Mouse (Mus musculus) cerebellum, adult 9-10 months (tissue): ENCODE measurements around the gene Wnt7a.
A peak's percentile ranks its signal among the peaks of the same experiment; 100 is the strongest.

Source experiments
- DNase-seq: peaks from one replicate; pipeline ENCODE4 v3.0.0; 2022

The Wnt7a gene

DNA sequence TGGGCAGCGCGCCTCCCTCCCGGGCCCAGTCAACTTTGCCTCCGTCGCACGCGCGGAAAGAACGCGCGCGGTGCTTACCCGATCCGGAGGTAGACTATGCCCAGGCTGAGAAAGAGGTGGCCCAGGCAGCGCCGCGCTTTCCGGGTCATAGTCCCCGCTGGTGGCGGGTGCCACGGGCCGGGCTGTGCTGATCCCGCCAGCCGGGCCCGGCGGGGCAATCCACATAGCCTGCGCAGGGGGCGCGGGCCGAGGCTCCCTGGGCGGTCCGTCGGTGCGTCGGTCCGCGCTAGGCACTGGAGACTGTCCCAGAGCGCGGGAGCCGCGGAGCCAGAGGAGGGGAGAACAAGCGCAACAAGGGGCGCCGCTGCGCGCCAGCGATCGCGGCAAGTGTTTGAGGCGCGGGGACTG is at the start of gene Wnt7a:
Gene Wnt7a, minus strand, starts transcription at position 403 of the 408 bp plus-strand sequence.
- peak; percentile 69 for DNase-seq

GRCm38 (mm10) chr6:91459471-91459870 is 48.3 kb upstream of the Wnt7a start:
- no peak for DNase-seq

GRCm38 (mm10) chr6:91454546-91454945 is 43.4 kb upstream of the Wnt7a start:
- DNase-seq: no peak

- no peak for DNase-seq
Measured at GRCm38 (mm10) chr6:91452056-91452455, 40.9 kb upstream of the Wnt7a start.

GRCm38 (mm10) chr6:91449472-91450225 is 38.5 kb upstream of the Wnt7a start:
- no peak for DNase-seq

DNA sequence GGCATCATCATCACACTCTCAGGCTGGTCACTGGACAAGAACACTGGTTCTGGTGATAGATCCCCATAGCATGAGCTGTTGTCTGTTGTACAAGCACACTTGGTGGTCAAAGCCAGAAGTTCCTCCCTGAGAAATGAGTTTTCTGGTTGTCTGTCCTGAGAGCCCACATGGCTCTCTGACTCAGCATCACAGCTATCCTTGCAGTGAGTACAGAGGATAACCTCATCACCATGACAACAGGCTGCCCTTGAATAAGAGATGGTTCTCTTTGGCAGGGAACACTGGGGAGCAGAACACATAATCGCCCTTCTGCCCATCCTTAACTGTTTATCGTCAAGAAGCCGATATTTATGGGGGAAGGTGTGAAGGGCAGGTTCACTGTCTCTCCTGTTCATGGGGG is 34.2 kb upstream of the Wnt7a start:
- no peak for DNase-seq

- DNase-seq: no peak
Measured at GRCm38 (mm10) chr6:91441145-91441662, 30.0 kb upstream of the Wnt7a start.

DNA sequence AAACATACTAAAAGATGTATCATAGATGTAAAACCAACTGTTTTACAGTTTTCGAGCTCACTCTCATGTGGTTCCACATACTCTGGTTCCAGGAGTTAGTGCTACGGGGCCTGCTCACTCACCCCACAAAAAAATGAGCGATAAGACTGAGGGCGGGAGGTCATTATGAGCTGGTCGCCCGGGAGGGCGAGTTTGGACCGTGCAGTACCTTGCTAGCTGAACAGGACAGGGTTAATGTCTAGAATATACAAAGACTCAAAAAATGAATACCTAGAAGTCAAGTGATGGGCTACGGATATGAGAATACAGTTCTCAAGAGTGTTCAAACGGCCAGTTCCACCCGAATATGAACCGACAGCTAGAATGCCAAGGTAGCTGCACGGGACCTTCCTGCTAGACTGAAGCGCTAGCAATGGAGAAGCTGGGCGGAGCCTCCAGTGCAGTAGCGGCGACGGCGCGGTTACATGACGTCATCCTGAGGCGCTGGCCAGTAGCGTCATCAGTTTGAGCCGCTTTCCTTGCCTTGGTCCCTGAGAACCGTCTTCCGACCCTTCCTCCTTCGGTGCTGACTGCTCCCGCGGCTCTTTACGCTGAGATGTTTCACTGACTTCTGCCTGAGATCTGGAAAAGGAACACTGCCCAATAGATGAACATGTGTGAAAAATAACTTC is 29.4 kb upstream of the Wnt7a start:
- peak; percentile 97 for DNase-seq

DNA sequence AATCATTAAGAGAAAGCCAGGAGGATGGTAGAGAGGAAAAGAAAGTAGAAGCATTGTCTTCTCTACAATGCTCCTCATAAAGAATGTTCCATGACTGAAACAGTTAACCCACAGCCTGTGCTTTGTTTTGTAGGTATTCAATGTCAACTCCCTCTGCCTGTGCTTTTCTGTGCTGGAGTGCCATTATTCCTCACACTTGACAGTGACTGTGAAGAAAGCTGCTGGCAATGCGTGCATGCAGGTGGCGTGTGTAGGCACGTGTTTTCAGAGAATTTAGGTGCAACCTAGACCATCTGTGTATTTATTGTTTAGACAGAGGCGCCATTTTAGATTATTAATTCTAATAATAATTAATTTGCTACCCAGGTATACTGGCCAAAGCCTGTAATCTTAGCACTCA is 13.0 kb upstream of the Wnt7a start:
- no peak for DNase-seq

GRCm38 (mm10) chr6:91421629-91422028 is 10.5 kb upstream of the Wnt7a start:
- DNase-seq: no peak

DNA sequence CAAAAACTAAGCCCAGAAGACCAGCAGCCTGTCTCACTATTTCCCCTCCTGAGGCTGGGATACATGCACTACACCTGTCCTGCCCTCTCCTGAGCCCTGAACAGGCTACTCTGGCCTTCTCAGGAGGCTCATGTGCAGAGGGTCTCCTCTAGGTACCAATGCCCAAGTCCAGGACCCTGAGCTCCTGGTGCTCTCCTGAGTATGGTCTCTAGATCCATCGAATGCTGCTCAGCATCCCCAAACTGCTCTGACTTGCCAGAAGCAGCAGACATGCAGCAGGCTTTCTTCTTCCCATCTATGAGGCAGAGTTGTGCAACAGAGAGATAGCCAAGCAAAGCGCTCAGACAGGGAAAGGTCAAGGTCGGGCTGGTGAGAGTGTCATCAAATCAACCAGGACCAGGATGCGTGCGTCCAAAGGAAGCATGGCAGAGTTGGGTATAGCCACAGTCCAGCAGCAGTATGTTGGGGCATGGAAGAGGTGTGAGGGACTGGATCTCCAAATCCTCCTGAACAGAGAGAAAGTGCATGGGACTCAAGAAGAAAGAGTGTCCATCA is 6.2 kb upstream of the Wnt7a start:
- DNase-seq: no peak

DNA sequence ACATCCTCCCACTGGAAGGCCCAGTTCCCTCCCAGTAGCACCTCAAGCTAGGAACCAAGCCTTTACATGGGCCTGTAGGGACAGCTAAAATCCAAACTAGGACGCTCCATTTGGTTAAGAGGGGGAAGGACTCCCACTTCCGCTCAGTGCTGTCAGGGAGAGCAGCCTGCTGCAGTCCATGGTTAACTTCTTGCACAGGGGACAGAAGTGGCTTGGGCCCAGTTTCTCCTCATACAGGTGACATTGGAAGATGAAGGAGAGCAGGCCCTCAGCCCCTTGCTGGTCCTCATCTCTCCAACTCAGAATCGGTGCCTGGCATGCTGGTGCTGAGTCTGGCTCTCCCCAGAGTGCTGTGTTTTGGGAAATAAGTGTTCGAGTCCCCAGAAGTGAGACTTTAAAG is 5.0 kb upstream of the Wnt7a start:
- peak; percentile 7 for DNase-seq

GRCm38 (mm10) chr6:91414890-91415289 is 3.7 kb upstream of the Wnt7a start:
- peak; percentile 64 for DNase-seq

- peak; percentile 97 for DNase-seq
Measured at GRCm38 (mm10) chr6:91411369-91411981, 312 bp upstream of the Wnt7a start.

GRCm38 (mm10) chr6:91410168-91410780 is 889 bp downstream of the Wnt7a start:
- DNase-seq: peak; percentile 65

DNA sequence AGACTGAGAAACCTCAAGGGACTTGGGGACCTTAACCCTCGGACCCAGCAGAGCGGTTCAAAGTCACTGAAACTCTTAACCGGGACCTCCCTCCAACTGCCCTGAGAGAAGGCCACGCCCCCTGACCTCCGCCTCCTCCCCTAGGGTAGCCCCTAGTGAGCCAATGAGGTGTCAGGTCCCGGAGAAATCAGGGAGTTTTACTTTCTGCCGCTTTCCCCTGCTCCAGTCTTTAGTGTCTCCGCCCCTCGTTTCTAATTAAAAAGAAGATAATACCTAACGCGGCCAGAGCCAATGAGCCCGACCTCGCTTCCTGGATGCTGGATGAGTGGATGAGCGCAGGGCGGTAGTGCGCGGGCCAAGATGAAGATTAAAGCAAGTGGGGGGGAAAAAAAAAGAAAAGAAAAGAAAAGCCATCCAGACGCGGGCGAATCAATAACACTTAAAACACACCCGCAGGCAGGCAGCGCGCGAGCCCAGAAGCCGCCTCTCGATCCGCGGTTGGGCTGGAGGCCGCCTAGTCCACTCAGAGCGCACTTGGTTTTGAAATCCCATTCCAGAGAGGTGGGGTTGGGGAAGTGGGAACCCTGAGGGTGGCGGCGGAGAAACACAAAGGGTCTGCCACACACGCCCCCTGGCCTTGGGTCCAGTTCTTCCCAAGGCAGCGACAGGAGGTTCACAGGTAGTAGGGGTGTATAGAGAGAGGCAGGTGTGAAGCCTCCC is 1.6 kb downstream of the Wnt7a start:
- peak; percentile 84 for DNase-seq

DNA sequence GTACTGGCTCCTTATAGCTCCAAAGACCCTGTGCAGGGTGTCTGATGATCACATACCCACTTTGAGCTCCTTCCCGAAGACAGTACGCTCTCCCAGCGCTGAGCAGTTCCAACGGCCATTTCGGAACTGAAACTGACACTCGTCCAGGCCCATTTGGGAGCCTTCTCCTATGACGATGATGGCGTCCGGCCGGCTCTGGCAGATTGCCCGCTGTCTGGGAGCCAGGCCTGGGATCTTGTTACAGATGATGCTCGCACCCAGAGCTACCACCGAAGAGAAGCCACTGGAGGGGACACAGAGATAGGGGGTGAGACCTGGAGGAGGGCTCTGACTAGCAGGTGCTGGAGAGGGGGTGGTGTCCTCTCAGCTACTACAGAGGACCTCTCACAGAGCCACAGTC is 2.5 kb downstream of the Wnt7a start:
- DNase-seq: peak; percentile 88

DNA sequence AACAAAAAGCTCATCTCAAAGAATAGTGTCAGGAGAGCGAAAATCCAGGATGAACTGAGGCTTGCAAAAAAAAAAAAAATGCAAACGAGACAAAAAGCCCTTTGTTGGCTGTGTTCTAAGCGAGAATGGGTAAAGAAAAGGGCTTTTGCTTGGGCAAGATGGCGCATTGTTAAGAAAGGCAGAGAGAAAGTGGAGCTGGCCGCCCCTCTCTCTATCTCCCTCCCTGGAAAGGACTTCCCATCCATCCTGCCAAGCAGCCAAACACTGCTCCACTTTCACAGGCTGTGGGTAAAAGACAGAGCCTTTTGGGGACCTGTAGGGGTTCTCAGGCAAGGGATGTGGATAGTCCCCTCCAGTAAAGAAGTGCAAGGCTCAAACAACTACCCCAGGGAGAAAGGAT is 9.6 kb downstream of the Wnt7a start:
- DNase-seq: no peak

DNA sequence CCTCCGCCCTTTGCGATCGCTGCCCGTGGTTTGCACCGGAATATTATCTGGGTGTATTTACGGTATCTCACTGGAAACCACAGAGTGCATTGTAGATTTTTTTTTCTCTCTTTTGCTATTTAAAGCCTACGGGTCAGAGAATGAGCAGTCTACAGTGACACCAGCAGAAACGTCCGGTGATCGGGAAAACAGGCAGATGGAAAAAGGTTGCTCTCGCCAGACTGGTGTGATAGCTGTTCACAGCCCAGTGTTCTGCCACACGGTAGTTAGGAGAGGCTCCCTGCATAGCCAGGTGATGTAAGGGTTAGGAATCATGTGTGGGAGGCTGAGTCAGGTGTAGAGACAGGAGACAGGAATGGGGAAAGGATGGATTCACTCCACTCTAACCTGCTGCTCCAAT is 10.6 kb downstream of the Wnt7a start:
- no peak for DNase-seq

DNA sequence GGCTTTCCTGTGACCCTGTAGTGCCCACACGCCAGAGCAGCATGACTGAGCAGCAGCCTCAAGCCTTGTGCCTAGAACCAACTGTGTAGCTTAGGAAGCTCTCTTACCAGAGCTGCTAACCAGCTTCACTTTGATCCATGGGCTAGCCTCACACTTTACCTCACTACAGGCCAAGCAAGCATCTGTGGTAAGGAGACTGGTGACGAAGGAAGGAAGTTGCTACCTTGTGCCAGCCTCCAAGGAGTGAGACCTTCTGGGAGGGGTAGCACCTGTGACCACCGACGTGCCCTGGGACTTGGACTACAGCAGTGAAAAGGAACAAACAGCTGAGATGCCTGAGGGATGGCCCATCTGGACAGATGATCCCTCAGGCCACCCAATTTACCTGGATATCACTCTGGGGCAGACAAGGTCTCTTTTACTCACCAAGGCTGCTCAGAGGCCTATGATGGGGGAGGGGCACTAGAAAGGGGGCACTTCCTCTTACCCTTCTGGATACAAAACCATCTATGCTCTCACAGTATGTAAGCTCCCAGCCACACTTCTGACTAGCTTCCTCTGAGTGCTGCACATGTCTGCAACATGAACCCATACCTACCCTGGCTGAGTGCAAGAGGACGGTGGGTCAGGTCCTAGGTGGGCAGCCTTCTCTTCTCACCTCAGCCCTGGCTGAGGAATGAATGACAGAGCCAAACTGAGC is 18.5 kb downstream of the Wnt7a start:
- DNase-seq: no peak

GRCm38 (mm10) chr6:91389141-91389540 is 22.0 kb downstream of the Wnt7a start:
- DNase-seq: no peak

DNA sequence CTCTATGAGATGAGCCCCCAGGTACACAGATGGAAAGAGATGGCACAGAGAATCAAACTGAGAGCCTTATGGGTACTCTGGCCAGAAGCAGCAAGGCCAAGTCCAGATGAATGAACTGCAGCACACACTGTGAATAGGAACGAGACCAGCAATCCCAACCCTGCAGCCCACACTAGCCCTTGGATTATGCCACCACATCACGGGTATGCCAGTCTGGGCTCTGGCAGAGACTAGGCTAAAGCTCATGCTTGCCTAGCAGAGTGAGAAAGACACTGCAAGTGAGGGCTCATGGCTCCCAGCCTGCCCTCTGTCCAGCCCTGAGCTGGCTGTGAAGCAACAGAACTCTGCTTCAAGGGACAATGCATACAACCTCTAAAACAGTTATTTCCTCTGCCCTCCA is 26.7 kb downstream of the Wnt7a start:
- no peak for DNase-seq
